Mouse (Mus musculus): ENCODE measurements around the gene Sept7. TPM values are rescaled to one million over a fixed set of nuclear protein-coding genes. Genes with fewer than 3 reads are reported as not detected.
A peak's percentile ranks its signal among the peaks of the same experiment; 100 is the strongest.

Sept7 gene
- polyA plus RNA-seq, 1 experiment = 1.5 TPM

DNA sequence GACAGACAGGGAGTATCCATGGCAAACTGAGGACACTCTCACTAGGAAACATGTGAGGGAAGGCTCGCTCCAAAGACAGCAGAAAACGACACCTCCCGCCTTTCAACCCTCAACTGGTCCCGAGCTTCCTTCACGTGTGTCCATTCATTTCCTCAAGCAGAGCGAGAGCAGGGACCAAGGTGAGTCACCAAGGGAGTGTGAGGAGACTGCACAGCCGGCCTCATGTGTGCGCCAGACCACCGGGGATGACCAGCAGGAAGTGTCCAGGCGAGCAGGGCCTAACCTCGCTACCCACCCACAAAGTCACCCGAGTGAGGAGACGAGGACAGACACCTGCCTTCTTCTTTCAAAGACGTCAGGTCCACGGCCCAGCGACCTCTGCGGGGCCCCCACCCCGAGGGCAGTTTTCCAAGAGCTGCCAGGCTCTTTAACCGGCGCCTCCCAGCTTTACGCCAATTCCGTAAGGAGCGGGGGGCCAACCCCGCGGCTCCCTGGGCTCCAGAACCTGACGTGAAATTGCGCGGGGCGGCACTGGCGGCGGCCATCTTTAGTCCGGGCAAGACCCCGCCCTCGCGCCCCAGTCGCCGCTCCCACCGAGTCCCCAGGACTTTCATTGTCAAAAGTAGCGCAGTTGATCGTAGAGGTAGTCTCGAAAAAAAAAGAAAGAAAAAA, 492 bp upstream of the Sept7 start:
- TF ChIP-seq TAL1 (IDR thresholded peaks at IDR 0.05; ENCODE audit: low read length) (no peak), GATA1 (IDR thresholded peaks at IDR 0.05; ENCODE audit: low read length) (no peak)
- Histone ChIP-seq H3K4me3 (replicated peaks) (peak overlapping the region; percentile 91), H3K27me3 (ENCODE audit: control insufficient read depth) (no peaks in the 10 kb centered on the region), H3K36me3 (ENCODE audit: control insufficient read depth) (no peaks in the 10 kb centered on the region), H3K9me3 (ENCODE audit: control insufficient read depth, low read length) (no peaks in the 10 kb centered on the region), H3K4me1 (ENCODE audit: control insufficient read depth) (peaks cover 37% of the 10 kb centered on the region)

DNA sequence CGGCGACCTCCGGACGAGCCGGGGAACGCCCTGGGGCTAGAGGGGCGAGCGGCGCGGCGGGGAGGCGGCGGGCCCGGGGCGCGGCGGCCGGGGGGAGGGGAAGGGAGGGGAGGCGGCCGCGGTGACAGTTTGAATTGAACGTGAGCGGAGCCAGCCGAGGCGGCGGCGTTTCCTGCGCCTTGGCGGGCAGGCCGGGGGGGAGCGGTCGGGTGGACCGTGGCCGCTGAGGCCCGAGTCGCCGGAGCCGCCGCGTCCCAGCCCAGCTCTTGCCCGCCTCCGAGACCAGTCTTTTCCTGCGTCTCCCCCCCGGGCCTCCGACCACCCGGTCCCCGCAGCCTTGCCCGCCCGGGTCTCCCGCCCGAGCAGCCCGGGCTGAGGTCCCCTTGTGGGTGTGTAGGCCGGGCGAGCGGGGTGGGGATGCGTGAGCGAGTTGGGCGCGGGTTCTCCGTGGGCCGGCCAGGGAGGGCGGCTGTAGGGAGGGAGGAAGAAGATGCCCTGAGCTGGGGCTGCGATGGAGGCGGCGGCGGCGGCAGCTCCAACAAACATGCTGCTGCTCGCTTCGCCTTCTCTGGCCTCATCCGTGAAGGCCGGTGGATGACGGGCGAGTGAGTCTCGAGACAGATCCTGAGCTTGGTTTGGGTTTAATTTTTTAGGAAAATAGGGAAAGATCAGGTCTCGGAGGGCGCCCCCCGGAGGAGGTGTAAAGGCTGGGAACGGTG, 679 bp downstream of the Sept7 start:
- TF ChIP-seq GATA1 (IDR thresholded peaks at IDR 0.05; ENCODE audit: low read length) = no peak
- no peak for TF ChIP-seq TAL1 (IDR thresholded peaks at IDR 0.05; ENCODE audit: low read length)
- H3K4me3 ChIP-seq (replicated peaks) = peak overlapping the region; percentile 91
- no peaks in the 10 kb centered on the region for H3K9me3 ChIP-seq (ENCODE audit: control insufficient read depth, low read length)
- H3K4me1 ChIP-seq (ENCODE audit: control insufficient read depth) = peaks cover 38% of the 10 kb centered on the region
- H3K36me3 ChIP-seq (ENCODE audit: control insufficient read depth) = no peaks in the 10 kb centered on the region
- no peaks in the 10 kb centered on the region for H3K27me3 ChIP-seq (ENCODE audit: control insufficient read depth)

DNA sequence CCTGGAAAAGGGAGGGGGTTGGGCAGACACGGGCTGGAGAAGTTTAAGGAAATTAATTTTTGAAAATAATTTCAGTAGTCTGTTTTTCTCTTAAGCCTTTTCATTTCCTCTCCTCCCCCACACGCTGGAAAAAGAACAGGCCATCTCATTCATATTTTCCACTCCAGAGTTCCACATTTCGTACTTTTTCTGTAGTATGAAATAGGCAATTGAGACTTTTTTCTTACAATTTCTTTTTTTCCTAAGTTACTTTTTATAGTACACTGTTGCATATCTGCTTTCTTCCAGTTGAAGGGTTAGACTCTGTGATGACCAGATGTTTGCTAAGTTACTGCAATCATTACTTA, 1.2 kb downstream of the Sept7 start:
- no peaks in the 10 kb centered on the region for H3K36me3 ChIP-seq (ENCODE audit: control insufficient read depth)
- H3K4me3 ChIP-seq (replicated peaks) = peak overlapping the region; percentile 91
- H3K4me1 ChIP-seq (ENCODE audit: control insufficient read depth) = peaks cover 38% of the 10 kb centered on the region
- TF ChIP-seq TAL1 (IDR thresholded peaks at IDR 0.05; ENCODE audit: low read length) (no peak), GATA1 (IDR thresholded peaks at IDR 0.05; ENCODE audit: low read length) (no peak)
- H3K9me3 ChIP-seq (ENCODE audit: control insufficient read depth, low read length) = no peaks in the 10 kb centered on the region
- H3K27me3 ChIP-seq (ENCODE audit: control insufficient read depth) = no peaks in the 10 kb centered on the region

DNA sequence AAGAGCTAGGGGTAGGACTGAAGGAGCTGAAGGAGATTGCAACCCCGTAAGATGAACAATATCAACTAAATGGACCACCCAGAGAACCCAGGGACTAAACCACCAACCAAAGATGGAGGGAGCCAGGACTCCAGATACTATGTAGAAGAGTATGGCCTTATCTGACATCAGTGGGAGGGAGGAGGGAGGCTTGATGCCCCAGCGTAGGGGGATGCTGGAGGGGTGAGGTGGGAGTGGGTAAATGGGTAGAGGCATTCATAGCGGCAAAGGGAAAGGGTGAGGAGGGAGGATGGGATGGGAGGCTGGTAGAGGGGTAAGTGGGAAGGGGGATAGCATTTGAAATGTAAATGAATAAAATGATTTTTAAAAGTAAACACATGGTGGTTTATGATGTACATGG, 8.2 kb downstream of the Sept7 start:
- no peak overlapping the region for H3K4me3 ChIP-seq (replicated peaks)
- no peak for TF ChIP-seq GATA1 (IDR thresholded peaks at IDR 0.05; ENCODE audit: low read length)
- no peak for TF ChIP-seq TAL1 (IDR thresholded peaks at IDR 0.05; ENCODE audit: low read length)

DNA sequence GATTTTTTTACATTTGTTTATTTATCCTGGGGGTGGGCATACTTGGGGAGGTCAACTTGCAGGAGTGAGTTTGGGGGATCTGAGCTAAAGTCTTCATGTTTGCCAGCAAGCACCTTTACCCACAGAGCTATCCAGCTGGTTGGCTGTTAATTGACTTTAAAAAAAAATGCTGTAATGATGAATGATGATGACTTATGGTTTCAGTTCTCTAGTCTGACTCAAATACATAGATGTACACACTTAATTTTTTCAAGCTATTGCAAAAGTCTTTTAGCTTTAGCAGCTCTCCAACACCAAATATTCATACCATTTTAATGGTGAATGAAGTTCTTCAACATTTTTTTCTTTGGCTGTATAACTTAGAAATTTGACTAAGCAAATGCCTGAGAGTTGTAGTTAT, 8.7 kb downstream of the Sept7 start:
- H3K36me3 ChIP-seq (ENCODE audit: control insufficient read depth) = peaks cover 18% of the 10 kb centered on the region
- H3K4me3 ChIP-seq (replicated peaks) = no peak overlapping the region
- TF ChIP-seq TAL1 (IDR thresholded peaks at IDR 0.05; ENCODE audit: low read length) (no peak), GATA1 (IDR thresholded peaks at IDR 0.05; ENCODE audit: low read length) (no peak)
- no peaks in the 10 kb centered on the region for H3K9me3 ChIP-seq (ENCODE audit: control insufficient read depth, low read length)
- H3K27me3 ChIP-seq (ENCODE audit: control insufficient read depth) = no peaks in the 10 kb centered on the region
- H3K4me1 ChIP-seq (ENCODE audit: control insufficient read depth) = peaks cover 9% of the 10 kb centered on the region

More for the DNA sequence above, 8.2 kb downstream of the Sept7 start:
- peaks cover 10% of the 10 kb centered on the region for H3K4me1 ChIP-seq (ENCODE audit: control insufficient read depth)
- H3K36me3 ChIP-seq (ENCODE audit: control insufficient read depth) = peaks cover 14% of the 10 kb centered on the region
- H3K27me3 ChIP-seq (ENCODE audit: control insufficient read depth) = no peaks in the 10 kb centered on the region
- H3K9me3 ChIP-seq (ENCODE audit: control insufficient read depth, low read length) = no peaks in the 10 kb centered on the region

DNA sequence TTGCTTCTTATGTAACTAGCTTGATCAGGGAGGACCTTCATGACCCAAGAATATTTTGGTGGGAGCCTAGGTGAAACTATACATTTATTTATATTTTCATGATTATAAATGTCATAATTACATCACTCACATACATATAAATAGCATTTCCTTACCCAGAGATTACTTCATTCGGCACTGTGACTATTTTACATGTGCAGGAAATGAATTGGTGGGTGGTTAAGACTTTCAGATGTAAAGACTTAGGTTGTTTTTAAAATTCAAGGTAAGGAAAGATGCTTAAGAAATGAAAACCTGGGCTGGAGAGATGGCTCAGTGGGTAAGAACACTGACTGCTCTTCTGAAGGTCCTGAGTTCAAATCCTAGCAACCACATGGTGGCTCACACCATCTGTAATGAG, 9.8 kb downstream of the Sept7 start:
- Histone ChIP-seq H3K27me3 (ENCODE audit: control insufficient read depth) (no peaks in the 10 kb centered on the region), H3K4me1 (ENCODE audit: control insufficient read depth) (peaks cover 10% of the 10 kb centered on the region), H3K36me3 (ENCODE audit: control insufficient read depth) (peaks cover 29% of the 10 kb centered on the region), H3K4me3 (replicated peaks) (no peak overlapping the region), H3K9me3 (ENCODE audit: control insufficient read depth, low read length) (no peaks in the 10 kb centered on the region)
- TF ChIP-seq GATA1 (IDR thresholded peaks at IDR 0.05; ENCODE audit: low read length) = no peak
- TF ChIP-seq TAL1 (IDR thresholded peaks at IDR 0.05; ENCODE audit: low read length) = no peak

DNA sequence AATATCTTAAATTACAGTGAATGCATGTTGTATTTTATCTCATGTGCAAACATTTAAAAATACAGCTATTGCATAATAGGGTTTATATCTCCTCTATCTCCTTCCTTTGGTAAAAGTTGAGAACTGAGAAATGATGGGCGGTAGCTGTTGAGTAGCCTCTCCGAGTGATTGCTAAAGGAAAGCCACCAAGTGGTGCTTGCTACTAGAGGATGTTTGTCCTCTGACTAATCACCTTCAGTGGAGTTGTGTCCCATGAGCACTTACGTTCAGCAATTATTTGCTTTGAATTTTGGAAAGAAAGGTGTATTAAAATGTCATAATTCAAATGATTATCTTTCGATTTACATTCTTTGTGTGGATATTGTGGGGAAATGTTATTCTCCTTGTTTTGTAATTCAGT, 13.6 kb downstream of the Sept7 start:
- no peaks in the 10 kb centered on the region for H3K9me3 ChIP-seq (ENCODE audit: control insufficient read depth, low read length)
- no peak overlapping the region for H3K4me3 ChIP-seq (replicated peaks)
- H3K36me3 ChIP-seq (ENCODE audit: control insufficient read depth) = peaks cover 49% of the 10 kb centered on the region
- H3K27me3 ChIP-seq (ENCODE audit: control insufficient read depth) = no peaks in the 10 kb centered on the region
- TF ChIP-seq GATA1 (IDR thresholded peaks at IDR 0.05; ENCODE audit: low read length) (no peak), TAL1 (IDR thresholded peaks at IDR 0.05; ENCODE audit: low read length) (no peak)
- H3K4me1 ChIP-seq (ENCODE audit: control insufficient read depth) = peaks cover 20% of the 10 kb centered on the region

DNA sequence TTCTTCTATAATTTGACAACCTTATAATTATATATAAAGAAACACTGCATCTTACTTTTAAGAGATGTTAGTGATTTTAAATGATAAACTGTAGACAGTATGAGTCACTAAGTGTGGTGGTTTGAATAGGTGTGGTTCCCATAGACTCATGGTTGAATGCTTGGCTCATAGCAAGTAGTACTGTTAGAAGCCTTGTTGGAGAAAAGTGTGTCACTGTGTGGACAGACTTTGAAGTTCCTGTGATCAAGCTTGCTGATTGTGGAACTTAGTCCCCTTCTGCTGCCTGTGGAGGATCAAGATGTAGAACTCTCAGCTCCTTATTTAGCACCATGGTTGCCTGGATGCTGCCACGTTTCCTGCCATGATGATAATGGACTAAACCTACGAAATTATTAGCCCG, 14.9 kb downstream of the Sept7 start:
- Histone ChIP-seq H3K9me3 (ENCODE audit: control insufficient read depth, low read length) (no peaks in the 10 kb centered on the region), H3K4me1 (ENCODE audit: control insufficient read depth) (peaks cover 20% of the 10 kb centered on the region), H3K36me3 (ENCODE audit: control insufficient read depth) (peaks cover 56% of the 10 kb centered on the region), H3K4me3 (replicated peaks) (no peak overlapping the region), H3K27me3 (ENCODE audit: control insufficient read depth) (no peaks in the 10 kb centered on the region)
- TF ChIP-seq TAL1 (IDR thresholded peaks at IDR 0.05; ENCODE audit: low read length) = no peak
- no peak for TF ChIP-seq GATA1 (IDR thresholded peaks at IDR 0.05; ENCODE audit: low read length)

DNA sequence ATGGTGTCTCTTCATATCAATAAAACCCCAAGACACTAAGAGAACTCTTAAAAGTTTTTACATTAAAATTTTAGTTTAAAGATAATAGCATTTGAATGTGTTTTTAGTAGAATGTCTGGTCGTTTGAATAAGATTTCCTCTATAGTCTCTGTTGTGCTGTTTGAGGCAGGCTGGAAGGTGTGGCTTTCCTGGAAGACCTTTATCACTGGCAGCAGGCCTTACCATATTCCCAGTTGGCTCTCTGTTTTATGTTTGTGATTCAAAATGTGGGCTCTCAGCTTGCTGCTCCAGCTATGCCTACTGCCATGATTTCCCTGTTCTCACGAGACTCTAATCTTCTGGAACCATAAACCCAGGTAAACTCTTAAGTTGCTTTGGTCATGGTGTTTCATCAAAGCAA, 15.3 kb downstream of the Sept7 start:
- Histone ChIP-seq H3K36me3 (ENCODE audit: control insufficient read depth) (peaks cover 56% of the 10 kb centered on the region), H3K9me3 (ENCODE audit: control insufficient read depth, low read length) (no peaks in the 10 kb centered on the region), H3K4me3 (replicated peaks) (no peak overlapping the region), H3K4me1 (ENCODE audit: control insufficient read depth) (peaks cover 20% of the 10 kb centered on the region), H3K27me3 (ENCODE audit: control insufficient read depth) (no peaks in the 10 kb centered on the region)
- TF ChIP-seq GATA1 (IDR thresholded peaks at IDR 0.05; ENCODE audit: low read length) = no peak
- TF ChIP-seq TAL1 (IDR thresholded peaks at IDR 0.05; ENCODE audit: low read length) = no peak

Data from erythroblast, embryonic 14.5 days (primary cell).